Comparison of ENCODE assay signal across 13 mouse cellular contexts in genomic region chr16:29065961-29066360, GRCm38 (mm10).
"Had no signal": no experiment of that assay in that cellular context is flagged by ENCODE, and none has a peak within 500 bp of the region (broad histone marks: within the 10 kb centered on the region; RNA-seq: fewer than 3 reads in every experiment).

No protein-coding gene starts in this region.

- H3K9me3 ChIP-seq: kidney, embryonic 15.5 days; limb, embryonic 13.5 days; midbrain, embryonic 10.5 days; stomach, embryonic 15.5 days had no signal

- H3K36me3 ChIP-seq: kidney, embryonic 15.5 days; limb, embryonic 13.5 days; midbrain, embryonic 10.5 days; stomach, embryonic 15.5 days had no signal

- H3K4me3 ChIP-seq: kidney, embryonic 15.5 days; limb, embryonic 13.5 days; midbrain, embryonic 10.5 days; myocyte; stomach, embryonic 15.5 days had no signal

- H3K27me3 ChIP-seq: kidney, embryonic 15.5 days; limb, embryonic 13.5 days; stomach, embryonic 15.5 days had no signal

- DNase-seq: kidney, postnatal 14 days; left cerebral cortex, postnatal 4 days; lung, adult 18-20 months; midbrain, embryonic 14.5 days; right cerebral cortex, postnatal 14 days; thymus, adult 2 months; thymus, postnatal 25 days had no signal

- H3K27ac ChIP-seq: kidney, embryonic 15.5 days; limb, embryonic 13.5 days; liver, embryonic 14.5 days; midbrain, embryonic 10.5 days; stomach, embryonic 15.5 days had no signal

- H3K4me1 ChIP-seq: kidney, embryonic 15.5 days; midbrain, embryonic 10.5 days; stomach, embryonic 15.5 days had no signal

- H3K9ac ChIP-seq: kidney, embryonic 15.5 days; limb, embryonic 13.5 days; liver, embryonic 14.5 days; stomach, embryonic 15.5 days had no signal

- H3K4me2 ChIP-seq: kidney, embryonic 15.5 days; limb, embryonic 13.5 days; stomach, embryonic 15.5 days had no signal
